Mouse (Mus musculus) adrenal gland (tissue): Measurements from ENCODE around the gene Arhgef12.

Experiments
- intact Hi-C: fragments of 180-260 bp; cut with DNase I; formaldehyde crosslinking; loops from one replicate; pipeline ENCODE4 v1.15.1; 2025

The Arhgef12 gene

DNA sequence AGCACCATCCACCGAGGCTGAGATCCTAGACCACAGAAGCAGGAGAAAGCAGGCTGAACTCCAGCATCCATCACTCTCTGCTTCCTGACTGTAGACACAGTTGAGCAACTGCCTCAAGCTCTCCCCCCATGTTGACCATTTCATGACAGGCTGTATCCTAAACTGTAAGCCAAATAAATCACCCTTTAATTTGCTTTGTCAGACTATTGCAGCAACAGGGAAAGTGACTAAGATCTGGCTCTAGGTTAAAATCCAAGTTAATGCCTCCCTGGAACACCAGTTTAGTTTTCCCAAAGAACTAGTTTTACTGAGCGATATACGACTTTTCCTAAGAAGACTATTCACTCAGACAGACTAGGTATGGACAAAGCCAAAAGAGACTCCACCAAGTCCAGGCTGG, 28.3 kb downstream of the Arhgef12 start:
- intact Hi-C loops, result no loop called here

DNA sequence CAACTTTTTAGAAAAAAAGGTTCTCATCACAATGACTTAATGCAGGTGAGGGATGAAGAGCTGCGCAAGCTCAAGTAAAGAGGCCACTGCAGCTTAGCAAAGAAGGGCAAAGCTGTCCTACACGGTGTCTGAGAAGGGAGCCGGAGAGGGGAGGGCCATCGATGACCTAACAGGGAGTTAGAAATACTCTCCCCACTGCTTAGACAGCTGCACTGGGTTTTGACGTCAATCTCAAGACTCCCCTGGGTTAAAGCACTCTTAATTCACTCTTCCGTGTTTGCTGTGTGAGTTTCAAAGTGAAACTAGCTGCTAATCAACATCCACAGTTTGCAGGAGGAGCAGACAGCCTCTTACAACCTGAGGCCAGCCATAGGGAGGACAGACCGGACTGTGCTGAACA, 30.9 kb downstream of the Arhgef12 start:
- intact Hi-C loops, result no loop called here

DNA sequence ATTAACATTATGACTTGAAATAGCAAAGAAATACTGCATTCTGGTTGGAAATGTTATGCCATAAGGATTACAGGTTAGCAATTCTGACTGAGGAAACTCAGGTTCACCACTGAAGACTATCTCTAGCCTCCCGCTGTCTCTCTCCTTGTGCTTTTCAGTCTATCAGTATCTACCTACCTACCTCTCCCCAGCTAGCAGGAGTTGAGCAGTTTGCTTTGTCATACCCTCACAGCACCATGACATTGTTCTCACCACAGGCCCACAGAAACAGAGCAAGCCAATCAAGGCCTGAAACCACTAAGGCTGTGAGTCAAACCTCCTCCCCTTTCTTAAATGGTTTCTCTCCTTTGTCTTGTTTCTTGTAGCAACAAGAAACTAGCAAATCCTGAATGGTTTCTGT, 32.4 kb downstream of the Arhgef12 start:
- intact Hi-C loops, result no loop called here

DNA sequence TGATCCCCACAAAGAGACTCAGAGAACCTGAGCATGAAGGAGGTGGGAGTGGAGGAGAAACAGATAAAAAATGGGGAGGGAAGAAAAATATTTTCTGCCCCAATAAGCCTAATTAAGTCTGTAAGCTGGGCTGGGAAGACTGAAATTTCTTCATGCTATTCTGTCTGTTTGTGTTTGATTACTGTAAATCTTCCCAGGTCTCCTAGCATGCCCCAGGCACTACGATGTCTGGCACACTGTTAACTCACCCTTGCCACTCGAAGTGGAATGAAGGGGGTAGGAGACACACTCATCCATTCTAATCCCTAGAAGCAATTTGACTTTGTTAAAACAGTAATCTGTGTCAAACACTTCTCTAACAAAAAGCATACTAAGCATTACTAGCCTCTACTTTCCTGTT, 35.3 kb downstream of the Arhgef12 start:
- intact Hi-C loops, result no loop called here

DNA sequence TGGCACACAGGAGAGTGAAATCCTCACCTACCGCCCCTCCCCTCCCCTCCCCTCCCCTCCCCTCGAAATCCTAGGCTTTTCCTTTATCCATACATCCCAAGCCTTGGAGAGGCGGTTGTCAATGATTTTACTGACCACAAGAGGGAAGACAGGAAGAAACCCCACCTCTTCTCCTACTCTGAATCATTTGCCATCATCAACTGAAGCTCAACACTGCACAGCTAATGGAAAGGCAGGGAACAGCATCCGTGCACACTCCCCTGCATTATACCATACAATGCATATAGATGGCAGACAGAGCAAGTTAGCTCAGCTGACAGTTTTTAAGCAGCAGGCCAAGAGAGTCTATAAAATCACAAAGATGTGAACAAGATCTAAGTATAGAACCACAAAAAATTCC, 35.9 kb downstream of the Arhgef12 start:
- intact Hi-C loops, result no loop called here

DNA sequence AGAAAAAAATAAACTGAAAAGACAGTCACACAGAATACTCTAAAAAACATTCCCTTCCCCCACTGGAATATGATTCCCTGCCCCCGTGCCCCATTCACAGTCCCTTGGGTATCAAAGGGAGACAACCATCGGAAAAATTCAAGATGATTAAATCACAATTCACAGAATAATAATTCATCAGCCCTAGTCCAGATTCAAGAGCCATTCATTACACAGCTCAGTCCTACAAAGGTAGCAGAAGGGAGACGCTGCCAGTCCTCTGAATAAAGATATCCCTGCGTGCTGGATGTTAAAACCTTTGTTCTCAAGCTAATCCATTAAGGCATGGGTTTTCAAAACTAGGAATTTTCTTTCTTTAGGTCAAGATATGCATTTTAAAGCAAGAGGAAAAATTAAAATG, 36.5 kb downstream of the Arhgef12 start:
- intact Hi-C loops, result no loop called here

DNA sequence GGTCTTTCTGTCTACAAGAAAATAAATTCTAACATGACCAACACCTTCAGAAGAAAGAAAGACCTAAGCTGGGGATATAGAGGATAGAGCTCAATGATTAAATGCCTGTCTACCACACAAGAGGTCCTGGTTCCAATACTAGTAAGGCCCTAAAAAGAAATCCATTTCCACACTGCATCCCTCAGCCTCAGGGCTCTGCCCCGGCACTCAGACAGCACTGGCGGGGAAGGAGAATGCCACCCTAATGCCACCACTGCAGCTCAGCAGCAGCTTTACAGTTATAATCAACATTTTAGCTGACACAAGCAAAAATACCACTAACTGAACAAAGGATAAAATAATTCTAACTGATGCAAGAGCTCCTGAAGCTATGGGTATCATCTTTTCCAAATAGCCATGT, 36.9 kb downstream of the Arhgef12 start:
- intact Hi-C loops, result no loop called here

DNA sequence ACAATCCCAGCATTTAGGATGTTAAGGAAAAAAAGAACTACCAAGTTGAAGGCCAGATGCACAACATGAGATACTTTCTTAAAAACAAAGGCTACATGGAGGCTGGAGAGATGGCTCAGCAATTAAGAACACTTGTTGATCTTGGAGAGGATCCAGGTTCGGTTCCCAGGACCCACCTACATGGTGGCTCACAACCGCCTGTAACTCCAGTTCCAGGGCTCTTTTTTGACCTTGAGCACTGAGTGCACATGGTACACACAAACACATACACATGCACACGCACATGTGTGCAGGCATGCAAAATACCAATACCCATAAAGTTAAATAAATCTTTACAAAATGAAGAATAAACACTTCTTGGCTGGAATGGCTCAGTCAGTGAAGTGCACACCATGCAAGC, 39.1 kb downstream of the Arhgef12 start:
- intact Hi-C loops, result no loop called here

DNA sequence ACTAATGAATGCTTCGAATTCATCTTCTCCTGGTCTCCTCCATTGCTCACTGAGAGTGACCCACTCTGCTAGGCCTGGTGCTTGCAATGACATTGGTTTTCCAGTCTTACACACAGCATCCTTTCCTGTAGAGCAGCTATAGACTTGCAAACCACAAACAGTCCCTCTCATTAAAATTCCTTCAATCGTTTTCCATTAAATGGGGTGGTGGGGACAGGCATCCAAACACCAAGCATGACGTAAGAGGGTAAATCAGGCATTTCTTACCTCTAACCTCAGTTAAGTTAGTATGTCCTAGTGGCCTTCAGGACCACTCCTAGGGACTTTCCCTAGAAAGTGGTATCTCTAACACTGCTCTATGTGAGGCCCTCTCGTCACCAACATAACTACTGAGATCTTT, 41.8 kb downstream of the Arhgef12 start:
- intact Hi-C loops, result no loop called here

DNA sequence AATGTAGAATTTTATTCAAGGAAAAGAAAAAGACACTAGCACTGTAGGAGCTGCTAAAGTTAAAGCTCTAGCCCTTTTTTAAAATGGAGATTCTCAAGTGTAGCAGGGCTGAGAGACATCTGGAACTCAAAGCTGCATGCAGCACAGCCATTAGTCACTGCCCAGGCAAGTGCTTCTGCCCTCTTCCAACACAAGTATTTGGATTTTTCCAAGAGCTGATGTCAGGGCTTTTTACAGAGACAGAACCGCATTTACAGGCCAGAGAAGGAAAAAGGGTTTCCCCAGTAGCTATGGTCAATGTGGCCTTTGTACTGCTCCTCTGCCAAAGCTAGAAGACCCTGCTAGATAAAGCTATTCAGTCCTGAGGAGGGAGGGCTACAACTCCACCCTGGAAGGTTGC, 45.5 kb downstream of the Arhgef12 start:
- intact Hi-C loops, result no loop called here

DNA sequence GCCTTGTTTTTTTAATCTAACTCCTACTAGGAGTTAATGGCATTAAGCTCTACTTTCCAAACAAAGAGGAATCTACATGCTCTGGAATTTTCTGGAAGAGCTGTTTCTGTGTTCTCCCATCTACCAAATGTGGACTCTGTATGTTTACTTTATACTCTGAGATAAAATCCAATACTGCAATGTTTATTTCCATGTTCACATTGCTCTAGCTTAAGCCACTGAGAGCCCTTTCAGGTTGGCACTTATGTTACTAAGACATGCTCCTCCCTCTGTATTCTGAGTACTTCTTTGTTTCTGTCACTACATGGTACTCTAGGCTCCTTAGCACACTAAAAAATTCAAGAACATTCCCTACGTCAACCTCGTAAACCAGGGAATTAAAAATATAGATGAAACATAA, 56.6 kb downstream of the Arhgef12 start:
- intact Hi-C loops, result no loop called here

DNA sequence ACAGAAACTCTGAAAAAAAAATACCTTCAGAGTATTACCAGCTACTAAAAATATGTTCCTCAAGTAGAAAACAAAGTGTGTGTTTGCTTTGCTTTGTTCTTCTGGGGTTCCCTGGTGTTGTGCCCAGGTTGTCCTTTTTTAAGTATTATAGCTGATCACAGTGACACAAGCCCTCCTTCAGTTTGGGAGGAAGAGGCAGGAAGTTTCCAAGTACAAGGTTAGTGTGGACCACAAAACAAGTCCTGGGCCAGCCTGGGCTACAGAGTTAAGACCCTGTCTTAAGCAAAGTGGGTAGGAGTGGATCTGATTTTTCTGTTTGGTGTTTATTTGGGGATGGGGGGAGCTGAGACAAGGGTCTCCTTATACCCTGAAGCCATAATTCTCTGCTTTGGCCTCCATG, 62.6 kb downstream of the Arhgef12 start:
- intact Hi-C loops, result no loop called here

DNA sequence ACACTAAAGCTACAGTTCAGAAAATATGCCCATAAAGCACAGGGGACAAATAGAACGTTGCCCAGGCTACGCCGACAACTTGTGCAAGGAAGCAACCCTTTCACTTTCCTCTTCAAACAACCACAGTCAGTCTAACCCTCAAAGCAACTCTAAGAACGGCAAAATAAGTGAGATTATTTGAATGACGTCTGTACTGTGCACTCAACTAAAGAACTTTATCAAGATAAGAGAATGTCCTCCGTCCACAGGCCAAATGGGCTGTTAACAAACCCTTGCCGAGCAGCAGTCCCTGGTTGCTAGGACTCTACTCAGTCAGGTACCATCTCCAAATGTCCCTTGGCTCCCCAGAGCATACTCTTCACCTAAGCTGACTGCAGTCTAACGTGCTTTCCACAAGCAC, 68.6 kb downstream of the Arhgef12 start:
- intact Hi-C loops, result no loop called here

DNA sequence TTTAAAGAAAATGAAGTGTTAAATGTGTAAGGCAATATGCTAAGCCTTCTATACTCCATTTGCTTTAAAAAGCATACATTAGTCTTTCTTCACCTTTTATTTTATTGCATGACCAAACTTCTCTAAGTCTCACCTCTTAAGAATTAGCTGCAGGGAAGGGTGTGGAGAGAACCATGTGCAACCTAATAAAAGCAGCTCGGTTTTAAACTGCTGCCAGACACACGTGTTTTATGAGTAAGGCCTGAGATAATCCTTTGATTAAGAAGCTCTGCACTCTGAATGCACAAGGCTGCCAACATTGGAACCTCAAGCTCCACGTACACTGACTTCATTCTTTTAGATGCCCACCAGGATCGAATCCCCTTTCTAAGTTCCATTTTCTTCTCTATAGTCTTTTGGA, 71.8 kb downstream of the Arhgef12 start:
- intact Hi-C loops, result no loop called here

DNA sequence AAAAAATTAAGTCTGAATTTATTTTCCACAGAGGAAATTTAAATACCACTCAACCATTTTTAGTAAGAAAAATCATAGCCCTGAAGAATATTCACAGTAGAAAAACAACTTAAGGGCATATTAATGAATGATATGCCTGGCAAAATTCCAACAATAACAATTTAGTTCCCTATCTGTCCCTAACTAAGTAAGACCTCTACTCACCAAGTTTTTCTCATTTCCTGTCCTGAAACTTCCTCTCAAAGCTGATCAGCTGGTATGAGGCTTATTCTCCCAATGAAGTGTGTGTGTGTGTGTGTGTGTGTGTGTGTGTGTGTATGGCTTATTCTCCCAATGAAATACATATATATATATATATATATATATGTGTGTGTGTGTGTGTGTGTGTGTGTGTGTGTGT, 72.8 kb downstream of the Arhgef12 start:
- intact Hi-C loops, result no loop called here

DNA sequence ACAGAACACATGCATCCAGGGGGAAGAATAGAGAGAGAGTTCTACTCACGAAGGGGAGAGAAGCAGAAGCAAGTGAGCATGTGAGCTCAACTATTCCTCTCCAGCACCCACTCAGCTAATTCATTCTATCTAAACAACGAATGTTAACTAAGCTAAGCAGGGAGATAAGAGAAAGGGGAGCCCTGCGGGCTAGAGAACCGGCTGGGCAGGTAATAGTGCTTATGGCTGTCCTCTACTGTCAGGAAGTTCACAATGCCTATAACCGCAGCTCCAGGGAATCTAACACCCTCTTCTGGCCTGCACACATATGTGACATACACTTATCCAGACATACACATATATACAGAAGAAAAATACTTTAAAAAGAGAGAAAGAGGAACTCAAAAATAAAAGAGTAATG, 79.3 kb downstream of the Arhgef12 start:
- intact Hi-C loops, result no loop called here

DNA sequence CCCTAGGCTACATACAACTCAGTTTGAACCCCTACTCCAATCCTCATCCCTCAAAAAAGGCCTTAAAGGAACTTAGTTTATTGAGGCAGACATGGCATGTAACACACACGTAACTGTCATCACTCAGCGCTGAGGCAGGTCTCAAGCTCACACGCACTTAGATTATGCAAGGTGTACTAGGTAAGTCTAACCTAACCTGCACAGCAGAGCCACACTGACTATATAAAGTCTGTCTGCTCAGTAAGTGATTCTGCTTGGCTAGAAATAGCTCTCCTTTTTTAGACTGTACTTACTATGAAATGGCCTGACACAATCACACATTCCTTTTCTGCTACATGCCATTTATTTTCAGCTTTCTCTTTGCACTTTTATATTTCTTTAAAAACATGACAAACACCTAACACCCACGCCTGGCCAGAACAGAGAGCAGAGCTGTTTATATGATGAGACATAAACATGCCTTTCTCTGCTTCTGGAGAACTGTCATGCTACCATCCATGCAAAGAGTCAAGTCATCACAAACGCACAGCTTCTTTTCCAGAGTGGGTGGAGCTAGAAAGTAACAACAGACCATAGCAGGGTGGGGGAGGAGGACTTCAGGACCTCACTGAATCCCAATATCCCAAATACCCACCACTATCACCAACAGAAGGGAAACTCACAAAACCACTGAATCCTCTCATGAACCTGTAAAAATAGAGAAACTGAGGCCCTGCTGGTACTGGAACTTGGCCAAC, 85.4 kb downstream of the Arhgef12 start:
- intact Hi-C loops, result no loop called here

DNA sequence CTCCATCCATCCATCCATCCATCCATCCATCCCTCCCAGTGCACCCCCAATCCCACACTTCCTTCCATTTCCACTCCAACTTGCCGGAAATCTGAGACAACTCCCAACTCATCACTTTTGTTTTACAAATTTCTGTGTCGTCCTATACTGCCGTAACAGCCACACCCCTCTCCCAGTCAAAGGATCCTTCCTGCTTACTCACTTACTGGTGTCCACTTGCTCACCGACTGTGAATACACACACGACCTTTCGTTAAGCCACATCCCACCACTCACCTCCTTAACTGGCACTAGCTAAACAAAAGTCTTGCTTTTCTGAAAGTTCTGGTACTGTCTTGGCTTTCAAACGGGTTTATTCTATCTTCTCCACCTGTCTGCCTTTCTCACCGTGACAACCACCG, 87.4 kb downstream of the Arhgef12 start:
- intact Hi-C loops, result no loop called here

DNA sequence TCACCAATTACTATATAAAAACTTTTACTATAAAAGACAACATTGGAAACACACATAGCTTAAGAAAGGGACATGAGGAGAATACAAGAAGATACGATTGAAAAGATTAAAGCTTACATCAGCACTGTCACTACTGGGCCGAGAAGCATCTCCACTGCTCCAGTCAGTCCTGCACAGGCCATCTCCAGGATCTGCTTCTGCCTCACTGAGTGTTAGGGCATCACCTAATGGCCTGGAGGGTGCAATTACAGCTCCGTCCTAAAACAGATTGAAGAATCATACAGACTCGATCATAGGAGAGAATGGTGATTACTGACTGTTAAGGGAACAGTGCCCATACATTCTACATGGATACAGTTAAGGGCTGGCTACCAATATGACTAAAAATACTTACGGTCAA, 91.3 kb downstream of the Arhgef12 start:
- intact Hi-C loops, result no loop called here

DNA sequence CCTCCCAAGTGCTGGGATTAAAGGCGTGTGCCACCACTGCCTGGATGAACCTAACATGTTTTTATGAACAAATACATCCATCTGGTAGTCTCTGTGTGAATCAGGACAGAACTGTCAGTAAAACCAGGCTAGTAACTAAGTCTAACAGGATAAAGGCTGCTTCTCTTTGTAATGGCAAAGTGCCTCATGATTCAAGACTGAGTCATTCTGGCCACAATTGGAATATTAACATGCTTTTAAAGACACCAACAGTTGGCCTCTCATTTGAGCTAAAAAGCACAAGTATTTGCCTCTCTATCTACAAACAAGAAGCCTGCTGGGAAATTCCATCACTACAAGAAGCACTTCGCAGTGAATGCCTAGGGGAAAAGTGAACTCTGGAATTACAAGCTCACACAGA, 91.7 kb downstream of the Arhgef12 start:
- intact Hi-C loops, result no loop called here

DNA sequence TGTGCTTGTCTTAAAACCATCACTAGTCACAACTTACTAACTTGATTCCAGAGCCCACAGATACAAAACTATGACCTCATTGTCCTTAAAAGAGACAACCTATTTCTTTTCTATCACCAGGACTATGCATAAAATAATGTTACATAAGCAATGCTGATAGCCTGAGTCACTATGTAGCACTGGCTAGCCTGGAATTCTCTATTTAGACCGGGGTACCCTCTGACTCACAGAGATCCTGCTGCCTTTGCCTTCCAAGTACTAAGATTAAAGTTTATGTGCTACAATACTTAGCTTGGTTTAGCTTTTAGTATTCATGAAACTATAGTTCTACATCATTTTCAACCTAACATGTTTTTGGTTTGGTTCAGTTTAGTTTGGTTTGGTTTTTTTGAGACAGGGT, 92.2 kb downstream of the Arhgef12 start:
- intact Hi-C loops, result no loop called here

DNA sequence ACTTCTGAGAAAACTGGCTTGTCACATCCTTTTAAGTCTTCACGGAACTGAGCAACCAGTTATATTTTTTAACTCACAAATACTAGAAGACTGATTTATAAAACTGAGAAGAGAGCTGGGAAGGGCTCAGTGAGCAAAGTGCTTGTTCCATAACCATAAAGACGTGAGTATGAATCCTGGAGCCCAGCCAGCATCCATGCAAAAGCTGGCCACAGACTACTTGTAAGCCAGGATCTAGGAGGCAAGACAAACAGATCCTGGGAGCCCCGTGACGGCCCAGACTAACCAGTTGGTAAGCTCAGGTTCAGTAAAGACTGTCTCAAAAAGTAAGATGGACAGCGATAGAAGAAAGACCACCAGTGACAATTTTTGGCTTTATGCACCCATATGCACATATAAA, 94.5 kb downstream of the Arhgef12 start:
- intact Hi-C loops, result no loop called here

DNA sequence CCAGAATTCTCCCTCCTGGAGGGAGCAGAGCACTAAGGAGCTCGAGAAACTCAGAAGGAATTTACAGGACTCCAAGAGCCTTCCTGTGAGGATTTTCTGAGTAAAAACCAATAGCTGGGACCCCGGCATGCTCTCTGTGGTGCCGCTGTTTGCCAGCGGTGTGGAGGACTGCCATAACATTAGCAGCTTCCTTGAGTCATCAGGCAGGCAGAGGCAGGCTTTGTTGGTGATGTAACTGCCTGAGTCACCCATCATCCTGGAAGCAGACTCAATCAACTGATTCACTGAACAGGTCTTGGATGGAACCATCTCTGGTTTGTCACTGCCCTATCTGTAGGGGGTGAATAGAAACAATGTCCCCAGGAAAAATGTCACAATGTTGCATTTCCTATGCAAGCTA, 96.0 kb downstream of the Arhgef12 start:
- intact Hi-C loops, result no loop called here

DNA sequence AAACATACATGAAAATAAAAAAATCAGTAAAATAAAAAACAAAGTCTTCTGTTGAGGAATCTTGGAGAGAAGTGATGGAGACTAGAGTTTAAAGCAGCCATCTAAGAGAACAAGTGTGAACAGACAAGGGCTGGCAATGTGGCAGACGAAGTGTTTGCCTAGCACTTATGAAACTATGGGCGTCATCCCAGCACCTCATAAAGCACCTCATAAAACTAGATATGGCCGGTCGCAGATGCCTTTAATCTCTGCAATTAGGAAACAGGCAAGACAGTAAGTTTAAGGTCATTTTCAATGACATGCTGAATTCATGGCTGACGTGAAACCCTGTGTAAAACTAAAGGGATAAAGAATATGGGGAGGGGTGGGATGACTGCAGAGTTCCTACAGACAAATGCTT, 103.2 kb downstream of the Arhgef12 start:
- intact Hi-C loops, result loop anchor here (5.0 kb wide), 1 partner anchor 43 kb away; no protein-coding TSS in a partner anchor
